Mouse (Mus musculus) kidney, adult 18-20 months (tissue): ENCODE measurements around the gene Il18r1.

Experiments
- DNase-seq: peaks from one replicate; pipeline ENCODE4 v3.0.0; 2021

The Il18r1 gene

DNA sequence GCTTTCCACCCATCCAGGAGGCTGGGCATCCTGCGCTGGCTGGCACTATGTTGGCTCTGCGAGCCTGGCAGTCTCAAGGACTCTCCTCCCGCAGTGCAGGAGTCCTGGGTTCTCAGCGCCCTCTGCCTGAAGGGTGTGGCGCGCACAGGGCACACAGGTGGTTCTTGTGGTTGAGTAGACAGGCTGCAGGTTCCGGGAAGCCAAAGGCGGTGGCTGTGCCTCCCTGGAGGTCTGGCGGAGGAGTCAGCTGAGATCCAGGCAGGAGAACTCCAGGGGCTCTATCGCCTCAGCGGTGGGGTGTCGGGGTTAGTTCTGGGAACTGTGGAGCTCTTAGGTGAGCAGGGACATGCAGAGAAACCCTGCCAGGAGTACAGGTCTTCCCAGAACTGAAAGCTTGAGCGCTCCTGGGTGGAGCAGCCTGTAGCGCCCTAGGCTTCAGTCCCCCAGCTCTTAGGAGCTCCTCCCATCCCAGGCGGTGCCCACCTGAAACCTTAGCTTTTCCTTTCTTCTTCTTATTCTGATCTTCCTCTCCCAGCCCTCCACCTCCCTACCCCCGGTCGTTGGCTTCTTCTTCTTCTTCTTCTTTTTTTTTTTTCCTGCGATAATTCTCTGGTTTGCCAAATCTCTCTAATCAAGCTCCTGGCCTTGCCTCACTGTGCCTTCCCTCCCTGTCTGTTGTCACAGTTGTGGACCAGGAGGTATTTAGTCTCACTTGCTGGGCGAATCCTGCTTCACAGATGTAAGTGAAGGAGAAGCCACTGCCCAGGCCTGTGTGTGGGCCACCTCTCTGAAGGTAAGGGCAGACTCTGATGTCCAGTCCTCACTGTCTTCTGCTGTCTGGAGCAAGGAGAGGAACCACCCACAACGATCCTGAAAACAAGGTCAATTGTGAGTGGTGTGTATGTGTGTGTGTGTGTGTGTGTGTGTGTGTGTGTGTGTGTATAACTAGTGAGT is at the start of gene Il18r1:
Gene Il18r1, plus strand, starts transcription at position 76 of the 954 bp plus-strand sequence.
- DNase-seq: peak; percentile 19

GRCm38 (mm10) chr1:40417034-40417433 is 48.3 kb upstream of the Il18r1 start:
- DNase-seq: no peak

DNA sequence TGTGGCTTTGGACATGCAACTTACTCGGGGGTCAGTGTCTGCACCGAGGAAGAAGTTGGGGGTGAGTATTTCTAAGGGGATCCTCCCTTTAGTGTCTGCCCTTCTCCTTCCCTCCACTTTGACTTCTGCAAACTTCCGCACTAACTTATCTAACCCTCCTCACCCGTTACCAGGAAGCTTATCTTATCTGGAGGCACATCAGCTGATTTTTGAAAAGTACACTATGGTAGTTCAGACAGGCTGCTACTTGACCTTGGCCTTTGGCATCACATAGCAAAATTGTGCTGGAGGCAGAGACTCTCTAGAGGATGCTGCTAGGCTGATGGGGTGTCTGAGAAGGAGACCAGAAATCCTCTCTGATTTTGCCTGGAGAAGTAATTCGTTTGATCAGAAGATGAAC is 46.8 kb upstream of the Il18r1 start:
- no peak for DNase-seq

DNA sequence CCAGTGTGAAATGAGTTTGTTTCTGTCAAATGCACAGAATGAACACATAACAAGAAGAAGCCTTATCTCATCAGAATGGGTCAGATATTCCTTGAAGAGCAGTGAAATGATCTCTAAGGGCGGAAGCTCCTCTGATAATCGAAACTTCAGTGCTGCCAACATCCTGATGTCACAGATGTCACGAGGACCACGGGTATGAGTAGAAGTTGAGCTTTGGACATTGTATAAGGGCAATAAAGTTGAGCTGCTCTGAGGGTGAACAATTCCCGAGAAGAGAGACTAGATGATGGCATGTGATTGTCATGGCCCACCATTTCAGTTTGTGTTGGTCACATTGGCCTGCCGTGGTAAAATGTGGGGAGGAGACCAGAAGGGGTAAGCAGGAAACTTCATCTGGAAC is 41.5 kb upstream of the Il18r1 start:
- DNase-seq: no peak

DNA sequence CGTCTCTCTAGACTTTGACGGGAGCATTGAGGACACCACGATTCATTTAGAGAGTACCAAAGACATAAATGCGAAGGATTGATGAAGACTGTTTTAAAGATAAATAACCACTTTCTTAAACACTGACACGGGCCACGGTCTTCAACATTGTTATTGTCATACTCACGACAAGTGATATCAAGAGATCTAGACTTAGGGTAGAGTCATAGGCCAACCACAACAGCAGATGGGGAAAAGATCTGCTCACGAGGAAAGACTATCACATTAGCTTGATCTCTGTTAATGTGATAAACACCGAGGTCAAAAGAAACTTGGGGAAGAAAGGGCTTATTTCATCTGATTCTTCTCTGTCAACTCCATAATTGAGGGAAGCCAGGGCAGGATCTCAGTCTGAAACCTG is 38.1 kb upstream of the Il18r1 start:
- DNase-seq: no peak

GRCm38 (mm10) chr1:40427901-40428300 is 37.5 kb upstream of the Il18r1 start:
- DNase-seq: no peak

DNA sequence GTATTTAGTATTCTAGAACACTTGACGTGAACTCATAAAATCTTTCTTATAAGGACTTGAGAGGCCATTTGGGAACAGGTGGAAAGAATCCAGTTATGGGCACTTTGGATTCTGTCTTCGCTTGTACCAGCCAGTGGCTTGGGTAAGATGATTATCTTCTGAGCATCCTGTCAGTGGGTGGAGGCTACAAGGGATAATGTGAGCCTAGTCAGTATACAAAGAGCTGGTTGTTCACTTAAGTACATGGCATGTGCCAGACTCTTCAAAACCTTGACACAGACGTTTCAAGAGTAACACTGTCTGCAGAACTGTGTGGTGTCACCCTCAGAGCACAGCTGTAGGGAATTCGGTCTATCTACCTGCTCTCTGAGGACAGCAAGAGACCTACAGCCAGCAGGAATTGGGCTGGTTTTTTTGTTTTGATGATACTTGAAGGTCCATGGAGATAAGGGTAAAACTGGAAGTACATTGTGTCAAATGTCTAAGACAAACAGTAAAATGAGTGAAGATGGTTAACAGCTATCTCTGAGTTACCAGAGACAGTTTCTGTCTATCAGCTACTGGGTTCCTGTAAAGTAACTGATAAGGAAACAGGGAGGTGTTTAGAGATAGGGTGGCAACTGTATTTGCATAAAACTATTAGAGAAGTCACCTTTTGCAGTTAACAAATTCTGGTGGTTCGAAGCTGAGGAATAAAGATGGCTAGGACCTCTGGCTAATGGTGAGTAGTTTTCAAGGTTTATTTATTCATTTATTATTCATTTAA is 36.3 kb upstream of the Il18r1 start, which contains the start of gene Il1rl1:
Gene Il1rl1, plus strand, starts transcription at position 661 of the 766 bp plus-strand sequence.
- no peak for DNase-seq

GRCm38 (mm10) chr1:40430143-40430834 is 35.1 kb upstream of the Il18r1 start:
- no peak for DNase-seq

- DNase-seq: no peak
Observed at GRCm38 (mm10) chr1:40432169-40432568, 33.2 kb upstream of the Il18r1 start.

GRCm38 (mm10) chr1:40435936-40436335 is 29.4 kb upstream of the Il18r1 start:
- DNase-seq: no peak

DNA sequence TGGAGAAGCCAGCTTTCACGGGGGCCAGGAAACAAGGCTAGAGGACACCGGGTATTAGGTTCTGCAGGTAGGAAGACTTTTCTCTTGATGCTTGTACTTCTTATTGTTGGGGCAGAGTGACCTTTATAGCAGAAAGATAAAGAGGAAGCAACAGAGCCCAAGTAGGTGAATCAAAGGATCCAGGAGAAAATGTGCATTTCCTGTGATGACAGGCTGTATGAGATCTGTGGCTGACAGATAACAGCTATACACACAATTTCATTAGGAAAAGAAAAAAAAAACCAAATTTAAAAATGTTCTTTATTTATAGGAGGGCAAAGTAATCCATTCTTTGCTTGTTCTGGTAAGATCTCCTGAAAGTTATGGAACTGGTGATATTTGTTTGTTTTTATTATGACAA is 28.0 kb upstream of the Il18r1 start:
- DNase-seq: no peak

DNA sequence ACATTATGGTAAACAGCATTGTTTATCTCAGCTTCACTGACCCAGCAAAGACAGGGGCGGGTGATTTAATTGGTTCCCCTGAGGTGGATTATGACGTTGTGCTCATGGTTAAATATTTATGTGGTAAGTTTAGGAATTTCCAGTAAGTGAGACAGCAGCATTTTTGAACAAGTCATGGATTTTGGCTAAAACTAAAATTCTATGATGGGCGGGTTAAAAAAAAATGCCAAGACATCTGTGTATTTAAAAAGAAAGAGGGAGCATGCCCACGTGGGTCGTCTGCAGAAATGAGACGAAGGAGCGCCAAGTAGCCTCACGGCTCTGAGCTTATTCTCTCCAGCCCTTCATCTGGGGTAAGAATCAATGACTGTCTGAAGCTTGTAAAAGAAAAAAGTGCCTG is 25.8 kb upstream of the Il18r1 start:
- DNase-seq: no peak

DNA sequence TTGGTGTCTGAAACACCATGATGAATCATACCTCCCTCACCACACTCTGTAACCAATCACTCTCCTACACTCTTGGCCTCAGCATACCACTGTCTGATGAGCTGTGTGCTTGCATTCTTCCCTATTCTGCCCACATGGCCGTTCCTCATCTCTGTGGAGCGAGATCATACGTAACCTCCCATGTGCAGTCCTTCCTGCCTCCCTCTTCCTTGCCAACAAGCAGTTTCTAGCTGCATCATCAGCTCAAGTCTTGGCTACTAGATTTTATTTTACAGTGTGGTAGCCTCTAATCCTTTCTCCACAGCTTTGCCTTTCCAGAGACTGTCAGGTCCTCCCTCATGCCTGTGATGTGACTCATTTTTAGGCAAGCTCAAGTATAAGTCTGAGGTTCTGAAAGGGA is 20.6 kb upstream of the Il18r1 start:
- DNase-seq: no peak

GRCm38 (mm10) chr1:40467306-40467705 is 2.0 kb downstream of the Il18r1 start:
- DNase-seq: no peak

GRCm38 (mm10) chr1:40468805-40469204 is 3.5 kb downstream of the Il18r1 start:
- no peak for DNase-seq

GRCm38 (mm10) chr1:40469900-40470299 is 4.5 kb downstream of the Il18r1 start:
- DNase-seq: no peak

GRCm38 (mm10) chr1:40472401-40472800 is 7.0 kb downstream of the Il18r1 start:
- no peak for DNase-seq

GRCm38 (mm10) chr1:40473640-40474039 is 8.3 kb downstream of the Il18r1 start:
- DNase-seq: no peak

DNA sequence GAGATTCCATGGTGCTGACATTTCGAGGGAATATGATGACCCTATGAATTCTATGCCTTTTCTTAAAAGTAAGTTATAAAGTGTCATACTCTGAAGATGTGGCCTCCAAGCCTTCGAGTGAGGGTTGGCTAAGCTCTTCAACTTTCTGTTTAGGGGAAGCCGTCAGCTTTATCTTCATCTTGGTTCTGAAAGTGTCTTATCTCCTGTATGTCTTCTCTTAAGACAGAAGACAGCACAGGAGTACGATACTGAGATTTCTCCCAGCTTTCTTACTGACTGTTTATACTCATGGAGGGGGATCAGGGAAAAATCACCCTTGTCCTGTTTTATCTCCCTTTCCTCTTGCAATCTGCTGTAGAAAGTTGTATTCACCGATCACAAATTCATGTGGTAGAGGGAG is 9.0 kb downstream of the Il18r1 start:
- DNase-seq: no peak

DNA sequence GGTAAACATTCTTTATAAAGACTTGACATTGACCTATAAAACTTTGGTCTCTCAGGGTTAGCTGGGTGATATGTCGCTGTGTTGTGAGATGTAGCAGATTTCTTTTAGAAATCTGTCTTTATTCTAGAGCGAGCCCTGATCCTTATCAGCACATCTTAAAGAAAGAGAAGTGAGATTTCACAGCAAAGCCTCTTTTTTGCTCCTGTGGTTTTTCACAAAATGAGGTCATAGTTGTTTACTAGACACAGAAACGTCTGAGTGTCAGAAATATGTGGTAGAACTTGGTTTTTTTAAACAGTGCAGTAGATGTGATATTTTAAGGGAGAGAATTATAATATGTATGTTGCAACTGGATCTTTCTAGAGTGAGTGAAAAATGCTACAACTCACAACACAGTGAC is 10.3 kb downstream of the Il18r1 start:
- no peak for DNase-seq

DNA sequence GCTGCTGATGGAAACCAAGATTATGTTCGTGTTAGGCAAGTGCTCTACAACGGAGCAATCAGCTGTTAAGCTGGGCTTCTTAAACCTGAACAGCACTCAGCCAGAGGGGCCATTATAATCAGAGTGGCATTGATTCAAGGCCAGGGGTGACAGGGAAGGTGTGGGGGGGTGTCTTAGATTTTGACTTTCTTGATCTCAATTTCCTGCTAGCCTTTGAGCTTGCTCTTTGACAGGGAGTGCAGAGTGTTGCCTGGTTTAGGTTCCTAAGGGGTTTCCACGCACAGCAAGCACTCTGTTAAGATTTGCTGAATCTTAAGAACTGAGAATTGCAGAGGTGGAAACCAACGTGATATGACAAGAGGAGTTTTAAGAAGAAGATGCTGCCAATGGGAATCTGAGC is 11.4 kb downstream of the Il18r1 start:
- no peak for DNase-seq

- no peak for DNase-seq
Observed at GRCm38 (mm10) chr1:40479505-40479923, 14.2 kb downstream of the Il18r1 start.

DNA sequence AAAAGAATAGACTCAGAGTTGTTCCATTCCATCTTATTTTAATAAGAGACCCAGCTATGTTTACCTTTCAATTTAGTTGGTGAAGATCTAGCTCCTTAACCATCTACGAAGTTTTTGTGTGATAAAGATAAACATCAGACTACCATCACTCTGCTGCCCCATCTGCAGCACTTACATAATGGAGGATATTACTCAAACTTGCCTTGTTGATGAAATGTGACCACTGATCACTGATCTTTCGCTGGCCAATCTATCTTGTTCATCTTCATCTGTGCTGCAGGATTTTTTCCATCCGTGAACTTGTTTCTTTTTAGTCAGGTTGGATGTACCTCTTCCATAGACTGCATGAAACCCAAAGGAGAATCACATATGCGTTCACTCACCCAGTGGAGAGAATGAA is 29.2 kb downstream of the Il18r1 start:
- DNase-seq: no peak
